Mouse (Mus musculus) lung, embryonic 15.5 days (tissue): ENCODE measurements around the gene Psmd4. TPM values are rescaled to one million over a fixed set of nuclear protein-coding genes. Genes with fewer than 3 reads are reported as not detected.
A peak's percentile ranks its signal among the peaks of the same experiment; 100 is the strongest.
"Not testable (repeated sequence)": the region's sequence is repeated elsewhere in the genome, so short reads cannot be mapped to it uniquely, and the experiment has no call there.

ENCODE experiments used
- ATAC-seq: fragments of 200-750 bp; cut with Nextera tagmentation; 2 replicates; pipeline ENCODE4 v1.8.0; 2017; ENCODE audit warnings: moderate number of reproducible peaks, borderline replicate concordance; ENCODE audit not compliant: low FRiP score, low TSS enrichment; ENCODE audit errors: extremely low read depth
- H3K27ac ChIP-seq: fragments of 300-500 bp; sonication (generic); 2 replicates; pipeline ENCODE4 v1.5.1; 2015; ENCODE audit warnings: moderate library complexity, mild to moderate bottlenecking, inconsistent platforms
- H3K27me3 ChIP-seq: fragments of 300-500 bp; sonication (generic); 2 replicates; pipeline ENCODE4 v1.6.1; 2015; ENCODE audit warnings: inconsistent platforms
- H3K36me3 ChIP-seq: fragments of 300-500 bp; sonication (generic); 2 replicates; pipeline ENCODE4 v1.6.1; 2015; ENCODE audit warnings: inconsistent platforms
- H3K4me1 ChIP-seq: fragments of 300-500 bp; sonication (generic); 2 replicates; pipeline ENCODE4 v1.6.1; 2015; ENCODE audit warnings: inconsistent platforms
- H3K4me2 ChIP-seq: fragments of 300-500 bp; sonication (generic); 2 replicates; pipeline ENCODE4 v1.6.1; 2015; ENCODE audit warnings: inconsistent platforms, mild to moderate bottlenecking, moderate library complexity
- H3K4me3 ChIP-seq: fragments of 300-500 bp; sonication (generic); 2 replicates; pipeline ENCODE4 v1.5.1; 2015; ENCODE audit warnings: mild to moderate bottlenecking, inconsistent platforms
- H3K9ac ChIP-seq: fragments of 300-500 bp; sonication (generic); 2 replicates; pipeline ENCODE4 v1.6.1; 2015; ENCODE audit warnings: inconsistent platforms
- H3K9me3 ChIP-seq: fragments of 300-500 bp; sonication (generic); 2 replicates; pipeline ENCODE4 v1.6.1; 2016; ENCODE audit warnings: inconsistent platforms
- WGBS: fragments of 180-500 bp; shearing (Covaris S2); methylation state at CpG from one replicate; pipeline ENCODE4 v1.1.7; 2015; 5-methylcytosine and 5-hydroxymethylcytosine counted together
- polyA plus RNA-seq: library from polyadenylated mRNA; unstranded; fragments of >200 nt; fragmentation: Nextera tagmentation; extraction: Ambion mirVana; gene quantifications from 2 replicates; pipeline ENCODE4 v1.2.1, GENCODE M21; 2015

Psmd4 gene
- polyA plus RNA-seq, 1 experiment from 2014 or later = 245 TPM

DNA sequence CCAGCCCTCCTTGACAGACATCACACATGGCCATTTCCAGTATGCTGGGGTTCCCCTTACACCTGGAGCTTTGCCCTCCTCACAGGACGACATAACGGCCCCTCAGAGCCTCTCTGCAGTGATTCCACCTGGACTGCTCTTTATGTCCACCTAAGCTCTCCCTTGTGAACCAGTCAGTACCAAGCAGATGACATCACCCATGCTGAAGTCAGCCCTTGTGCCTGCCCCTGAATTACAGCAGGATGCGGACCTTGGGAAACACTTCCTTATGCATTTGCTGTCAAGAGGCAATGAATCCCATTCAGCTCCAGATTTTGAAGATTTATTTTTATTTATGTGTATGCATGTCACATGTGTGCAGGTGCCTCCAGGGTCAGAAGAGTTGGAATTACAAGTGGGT lies 5.5 kb upstream of the Psmd4 start:
- no peak overlapping the region for H3K4me3 ChIP-seq
- no peaks in the 10 kb centered on the region for H3K27me3 ChIP-seq
- H3K4me2 ChIP-seq = no peak overlapping the region
- no peak for ATAC-seq
- 57% methylated on average over 3 of the region's 3 CpGs for WGBS
- H3K9ac ChIP-seq = no peak overlapping the region
- H3K9me3 ChIP-seq = no peaks in the 10 kb centered on the region
- H3K27ac ChIP-seq = no peak overlapping the region
- H3K4me1 ChIP-seq = 0 out of 2 replicates have a peak, but pooled peaks cover under 1% of the 10 kb centered on the region
- no peaks in the 10 kb centered on the region for H3K36me3 ChIP-seq

DNA sequence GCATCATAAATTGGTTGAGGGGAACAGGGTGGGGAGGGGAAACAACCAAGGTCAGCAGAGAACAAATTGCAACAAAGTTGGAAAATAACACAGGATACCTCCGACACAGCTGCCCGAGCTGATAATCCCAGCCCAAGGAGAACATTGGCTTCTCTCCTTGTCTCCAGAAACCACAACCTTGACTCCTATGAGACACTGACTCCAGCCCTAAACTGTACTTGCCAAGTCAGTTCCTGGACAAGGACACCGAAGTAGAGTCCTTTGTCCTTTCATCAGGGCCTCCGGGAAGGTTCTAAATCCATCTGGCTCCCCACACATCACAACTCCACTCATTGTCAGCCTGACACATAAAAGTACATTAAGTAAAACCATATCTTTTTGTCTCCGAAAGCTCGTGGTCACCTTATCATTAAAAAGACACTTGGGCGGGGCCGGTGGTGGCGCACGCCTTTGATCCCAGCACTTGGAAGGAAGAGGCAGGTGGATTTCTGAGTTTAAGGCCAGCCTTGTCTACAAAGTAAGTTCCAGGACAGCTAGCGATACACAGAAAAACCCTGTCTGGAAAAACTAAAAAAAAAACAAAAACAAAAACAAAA lies 4.1 kb upstream of the Psmd4 start:
- H3K4me2 ChIP-seq = no peak overlapping the region
- H3K4me1 ChIP-seq = peaks cover 4% of the 10 kb centered on the region
- no peaks in the 10 kb centered on the region for H3K27me3 ChIP-seq
- H3K9ac ChIP-seq = no peak overlapping the region
- 73% methylated on average over 11 of the region's 11 CpGs for WGBS
- no peak overlapping the region for H3K27ac ChIP-seq
- no peaks in the 10 kb centered on the region for H3K9me3 ChIP-seq
- no peak overlapping the region for H3K4me3 ChIP-seq
- H3K36me3 ChIP-seq = no peaks in the 10 kb centered on the region
- ATAC-seq = no peak

GRCm38 (mm10) chr3:95043251-95043650 lies 837 bp upstream of the Psmd4 start:
- Histone ChIP-seq H3K27ac (peak overlapping the region; percentile 90), H3K9ac (no peak overlapping the region; the same call in 1 of the 2 replicates), H3K4me1 (peaks cover 8% of the 10 kb centered on the region), H3K27me3 (no peaks in the 10 kb centered on the region), H3K9me3 (no peaks in the 10 kb centered on the region), H3K4me2 (peak overlapping the region; percentile 61; the same call in 1 of the 2 replicates), H3K36me3 (0 out of 2 replicates have a peak, but pooled peaks cover 2% of the 10 kb centered on the region), H3K4me3 (no peak overlapping the region)
- 65% methylated on average over 6 of the region's 6 CpGs for WGBS
- no peak for ATAC-seq

- peak overlapping the region; percentile 90 for H3K27ac ChIP-seq
- peak overlapping the region; percentile 27 for H3K9ac ChIP-seq
- ATAC-seq = peak; percentile 70
- peaks cover 8% of the 10 kb centered on the region for H3K4me1 ChIP-seq
- H3K27me3 ChIP-seq = no peaks in the 10 kb centered on the region
- WGBS = 11% methylated on average over 7 of the region's 7 CpGs
- H3K9me3 ChIP-seq = no peaks in the 10 kb centered on the region
- H3K4me2 ChIP-seq = peak overlapping the region; percentile 61
- H3K4me3 ChIP-seq = peak overlapping the region; percentile 88
- H3K36me3 ChIP-seq = 0 out of 2 replicates have a peak, but pooled peaks cover 3% of the 10 kb centered on the region
Observed at GRCm38 (mm10) chr3:95042838-95043229, 420 bp upstream of the Psmd4 start.

GRCm38 (mm10) chr3:95041625-95042024 lies 789 bp downstream of the Psmd4 start:
- Histone ChIP-seq H3K36me3 (peaks cover 7% of the 10 kb centered on the region; the same call in 1 of the 2 replicates), H3K4me2 (peak overlapping the region; percentile 61), H3K4me3 (peak overlapping the region; percentile 88), H3K27me3 (no peaks in the 10 kb centered on the region), H3K27ac (no peak overlapping the region), H3K4me1 (peaks cover 8% of the 10 kb centered on the region), H3K9me3 (no peaks in the 10 kb centered on the region), H3K9ac (peak overlapping the region; percentile 94)
- 10% methylated on average over 3 of the region's 3 CpGs for WGBS
- ATAC-seq = no peak

- H3K4me2 ChIP-seq = no peak overlapping the region
- no peaks in the 10 kb centered on the region for H3K27me3 ChIP-seq
- no peak overlapping the region for H3K9ac ChIP-seq
- peaks cover 49% of the 10 kb centered on the region for H3K36me3 ChIP-seq
- H3K4me1 ChIP-seq = peaks cover 12% of the 10 kb centered on the region
- H3K4me3 ChIP-seq = no peak overlapping the region
- 67% methylated on average over 3 of the region's 3 CpGs for WGBS
- ATAC-seq = no peak
- no peak overlapping the region for H3K27ac ChIP-seq
- H3K9me3 ChIP-seq = no peaks in the 10 kb centered on the region
Observed at GRCm38 (mm10) chr3:95029953-95030352, 12.5 kb downstream of the Psmd4 start.

GRCm38 (mm10) chr3:95029291-95029827 lies 13.1 kb downstream of the Psmd4 start:
- WGBS = 57% methylated on average over 3 of the region's 3 CpGs
- Histone ChIP-seq H3K4me1 (peaks cover 17% of the 10 kb centered on the region), H3K36me3 (peaks cover 43% of the 10 kb centered on the region)
- H3K27ac ChIP-seq, H3K4me2 ChIP-seq, H3K27me3 ChIP-seq, H3K9ac ChIP-seq, H3K9me3 ChIP-seq, ATAC-seq, H3K4me3 ChIP-seq: not testable (repeated sequence)

DNA sequence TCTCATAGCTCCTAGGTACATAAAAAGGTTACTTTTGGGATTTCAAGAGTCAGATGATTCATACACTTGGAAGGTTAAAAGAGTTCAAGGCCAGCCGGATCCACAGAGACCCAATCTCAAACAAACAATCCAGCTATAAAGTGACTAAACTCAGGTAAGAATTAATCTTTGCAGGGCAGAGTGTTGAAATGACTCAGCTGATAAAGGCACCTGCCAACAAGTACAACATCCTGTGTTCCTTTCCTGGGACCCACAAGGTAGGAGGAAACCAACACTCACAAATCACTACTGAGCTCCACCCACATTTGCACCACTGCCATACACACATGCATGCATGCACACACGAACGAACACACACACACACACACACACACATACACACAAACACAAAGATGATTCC lies 13.8 kb downstream of the Psmd4 start:
- no peak for ATAC-seq
- no peak overlapping the region for H3K4me3 ChIP-seq
- no peaks in the 10 kb centered on the region for H3K27me3 ChIP-seq
- 62% methylated on average over 3 of the region's 3 CpGs for WGBS
- no peak overlapping the region for H3K4me2 ChIP-seq
- peaks cover 20% of the 10 kb centered on the region for H3K4me1 ChIP-seq
- no peak overlapping the region for H3K27ac ChIP-seq
- no peak overlapping the region for H3K9ac ChIP-seq
- no peaks in the 10 kb centered on the region for H3K9me3 ChIP-seq
- H3K36me3 ChIP-seq = peaks cover 35% of the 10 kb centered on the region

- Histone ChIP-seq H3K9ac (no peak overlapping the region), H3K4me3 (no peak overlapping the region), H3K9me3 (no peaks in the 10 kb centered on the region), H3K36me3 (peaks cover 26% of the 10 kb centered on the region), H3K4me2 (no peak overlapping the region), H3K27me3 (no peaks in the 10 kb centered on the region), H3K27ac (no peak overlapping the region), H3K4me1 (peaks cover 20% of the 10 kb centered on the region)
- WGBS = 41% methylated on average over 5 of the region's 5 CpGs
- ATAC-seq = no peak
Observed at GRCm38 (mm10) chr3:95027701-95028100, 14.7 kb downstream of the Psmd4 start.

DNA sequence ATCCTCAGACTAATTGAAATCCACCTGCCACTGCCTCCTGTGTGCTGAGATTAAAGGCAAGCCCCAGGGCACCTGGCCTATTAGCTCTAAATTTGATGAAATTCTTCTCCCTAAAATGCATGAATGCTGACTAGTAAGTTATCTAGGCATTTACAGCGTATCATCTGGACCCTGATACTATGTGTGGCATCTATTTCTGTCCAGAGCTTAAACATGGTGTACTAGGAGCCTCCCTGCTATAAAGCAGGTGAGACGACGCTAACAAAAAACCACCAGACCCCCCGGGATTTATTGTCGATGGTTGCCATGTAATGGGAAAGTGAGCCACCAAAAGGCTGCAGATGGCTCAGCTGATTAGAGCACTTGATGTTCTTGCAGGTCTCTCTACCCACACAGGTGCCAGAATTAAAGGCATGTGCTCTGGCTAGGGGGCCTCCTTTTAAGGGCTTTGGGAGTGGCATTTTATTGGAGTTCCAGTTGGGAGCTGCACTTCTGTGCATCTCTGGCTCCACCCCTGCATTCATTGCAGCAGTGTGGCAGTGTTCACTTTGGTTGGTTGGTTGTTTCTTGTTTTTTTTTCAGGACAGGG lies 15.3 kb downstream of the Psmd4 start:
- H3K4me2 ChIP-seq = no peak overlapping the region
- H3K9me3 ChIP-seq = no peaks in the 10 kb centered on the region
- 61% methylated on average over 5 of the region's 5 CpGs for WGBS
- no peak overlapping the region for H3K4me3 ChIP-seq
- ATAC-seq = no peak
- H3K36me3 ChIP-seq = peaks cover 22% of the 10 kb centered on the region
- no peaks in the 10 kb centered on the region for H3K27me3 ChIP-seq
- H3K4me1 ChIP-seq = peaks cover 20% of the 10 kb centered on the region
- H3K27ac ChIP-seq = no peak overlapping the region
- H3K9ac ChIP-seq = no peak overlapping the region

- 42% methylated on average over 5 of the region's 5 CpGs for WGBS
- no peak overlapping the region for H3K9ac ChIP-seq
- no peak overlapping the region for H3K27ac ChIP-seq
- peaks cover 20% of the 10 kb centered on the region for H3K4me1 ChIP-seq
- no peaks in the 10 kb centered on the region for H3K27me3 ChIP-seq
- ATAC-seq = no peak
- H3K9me3 ChIP-seq = no peaks in the 10 kb centered on the region
- H3K4me2 ChIP-seq = peak overlapping the region; percentile 46
- H3K4me3 ChIP-seq = no peak overlapping the region
- H3K36me3 ChIP-seq = peaks cover 4% of the 10 kb centered on the region; the same call in 1 of the 2 replicates
Observed at GRCm38 (mm10) chr3:95025202-95025601, 17.2 kb downstream of the Psmd4 start.

DNA sequence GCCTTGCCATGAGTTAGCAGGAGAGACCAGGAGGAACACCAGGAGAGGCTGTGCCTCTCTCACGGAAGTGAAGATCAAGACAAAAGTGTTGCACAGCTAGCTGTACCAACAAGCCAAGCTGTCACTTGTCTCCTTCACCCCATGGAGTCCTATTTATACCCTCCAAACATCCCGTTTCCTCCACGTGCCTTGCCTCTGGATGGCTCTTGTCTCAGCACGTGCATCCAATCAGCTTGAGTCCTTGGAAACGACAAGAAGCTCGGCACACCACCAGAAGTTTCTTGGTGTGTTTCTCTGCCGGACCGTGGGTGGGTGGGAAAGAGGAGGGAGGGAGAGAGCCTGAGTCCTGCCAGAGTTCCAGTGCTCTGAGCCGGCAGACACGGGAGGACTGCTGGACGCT lies 17.9 kb downstream of the Psmd4 start:
- Histone ChIP-seq H3K27me3 (no peaks in the 10 kb centered on the region), H3K9ac (no peak overlapping the region), H3K4me1 (peaks cover 20% of the 10 kb centered on the region), H3K4me3 (peak overlapping the region; percentile 6; the same call in 1 of the 2 replicates), H3K4me2 (peak overlapping the region; percentile 46), H3K27ac (0 out of 2 replicates have a peak overlapping the region, but pooled peaks have one; percentile 13), H3K36me3 (no peaks in the 10 kb centered on the region), H3K9me3 (no peaks in the 10 kb centered on the region)
- WGBS = 7% methylated on average over 11 of the region's 11 CpGs
- ATAC-seq = peak; percentile 75; the same call in 1 of the 2 replicates
